Mouse (Mus musculus) forebrain, embryonic 11.5 days (tissue): Measurements from ENCODE around the gene Tnrc6a. TPM values are rescaled to one million over a fixed set of nuclear protein-coding genes. Genes with fewer than 3 reads are reported as not detected.

ENCODE experiments used
- ATAC-seq: fragments of 200-750 bp; cut with Nextera tagmentation; replicated peaks from 2 replicates; pipeline ENCODE4 v1.8.0; 2017; ENCODE audit warnings: moderate TSS enrichment; ENCODE audit not compliant: low FRiP score
- DNase-seq: peaks from one replicate; pipeline ENCODE4 v3.0.0-alpha.2; 2017; ENCODE audit warnings: low spot score
- H3K27ac ChIP-seq: fragments of 300-500 bp; sonication (generic); 2 replicates; pipeline ENCODE4 v1.5.1; 2014; ENCODE audit warnings: low read depth, low read length
- H3K27me3 ChIP-seq: fragments of 300-500 bp; sonication (generic); 2 replicates; pipeline ENCODE4 v1.6.1; 2014; ENCODE audit warnings: mild to moderate bottlenecking, low read length, mixed read lengths; ENCODE audit not compliant: control insufficient read depth, insufficient read depth
- H3K36me3 ChIP-seq: fragments of 300-500 bp; sonication (generic); 2 replicates; pipeline ENCODE4 v1.6.1; 2014; ENCODE audit warnings: mild to moderate bottlenecking, low read length, moderate library complexity, mixed read lengths; ENCODE audit not compliant: control insufficient read depth, insufficient read depth
- H3K4me1 ChIP-seq: fragments of 300-500 bp; sonication (generic); replicated peaks from 2 replicates; pipeline ENCODE4 v1.6.1; 2014; ENCODE audit warnings: low read length, mixed read lengths; ENCODE audit not compliant: control insufficient read depth, insufficient read depth
- H3K4me2 ChIP-seq: fragments of 300-500 bp; sonication (generic); 2 replicates; pipeline ENCODE4 v1.6.1; 2014; ENCODE audit warnings: low read depth, mild to moderate bottlenecking, low read length, moderate library complexity, mixed read lengths; ENCODE audit not compliant: severe bottlenecking
- H3K4me3 ChIP-seq: fragments of 300-500 bp; sonication (generic); 2 replicates; pipeline ENCODE4 v1.5.1; 2014; ENCODE audit warnings: low read depth, low read length
- H3K9ac ChIP-seq: fragments of 300-500 bp; sonication (generic); 2 replicates; pipeline ENCODE4 v1.6.1; 2014; ENCODE audit warnings: low read length
- H3K9me3 ChIP-seq: fragments of 300-500 bp; sonication (generic); 2 replicates; pipeline ENCODE4 v1.6.1; 2016; ENCODE audit warnings: low read length, mixed read lengths; ENCODE audit not compliant: control insufficient read depth
- WGBS: fragments of 180-500 bp; shearing (Covaris S2); extraction: QIAGEN DNeasy Blood & Tissue Kit; methylation state at CpG from one replicate; pipeline ENCODE4 v1.1.7; 2014; 5-methylcytosine and 5-hydroxymethylcytosine counted together
- polyA plus RNA-seq: library from polyadenylated mRNA; unstranded; fragments of >200 nt; fragmentation: Nextera tagmentation; extraction: Ambion mirVana; gene quantifications from 2 replicates; pipeline ENCODE4 v1.2.1, GENCODE M21; 2014

Gene Tnrc6a
- polyA plus RNA-seq, 1 experiment from 2014 or later = 53.9 TPM

DNA sequence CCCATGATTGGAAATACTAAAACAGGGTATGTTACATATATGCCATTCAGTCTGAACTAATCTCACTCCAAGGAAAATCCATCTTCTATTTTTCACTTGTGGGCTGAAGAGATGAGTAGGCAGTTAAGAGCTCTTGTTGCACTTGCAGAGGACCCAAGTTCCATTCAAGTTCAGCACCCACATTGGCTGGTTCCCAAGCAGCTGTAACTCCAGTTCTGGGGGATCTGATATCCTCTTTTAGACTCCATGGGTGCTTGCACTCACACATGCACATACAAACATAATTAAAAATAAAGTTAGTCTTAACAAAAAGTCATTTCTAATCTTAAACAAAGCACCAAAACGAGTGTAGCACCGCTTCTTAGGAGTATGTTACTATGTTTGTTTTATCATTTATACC lies 5.4 kb downstream of the Tnrc6a start:
- Histone ChIP-seq H3K4me1 (peaks cover 1% of the 10 kb centered on the region; the same call in 1 of the 2 replicates), H3K4me2 (no peak overlapping the region), H3K9ac (no peak overlapping the region), H3K36me3 (no peaks in the 10 kb centered on the region; the same call in 1 of the 2 replicates), H3K27ac (no peak overlapping the region), H3K27me3 (no peaks in the 10 kb centered on the region), H3K9me3 (no peaks in the 10 kb centered on the region), H3K4me3 (no peak overlapping the region)
- WGBS = 89% methylated on average over 2 of the region's 2 CpGs
- ATAC-seq (no peak), DNase-seq (no peak)

DNA sequence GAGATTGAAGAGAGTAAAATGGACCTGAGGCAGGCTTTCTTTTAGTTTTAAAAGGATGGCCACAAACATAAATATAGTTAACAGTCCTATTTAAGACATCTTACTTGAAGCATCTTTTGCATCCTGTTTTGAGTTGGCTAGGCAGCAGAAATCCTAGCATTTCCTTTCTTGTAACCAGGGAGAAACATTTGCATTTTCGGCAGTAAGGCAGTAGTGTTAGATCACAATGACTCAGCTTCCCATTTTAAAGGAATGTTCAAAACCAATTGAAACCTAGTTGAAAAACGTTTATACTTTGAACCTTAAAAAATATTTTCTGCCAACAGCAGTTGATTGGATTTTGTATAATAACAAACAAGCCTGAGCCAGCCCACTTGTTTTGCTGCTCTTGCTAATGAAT lies 6.5 kb downstream of the Tnrc6a start:
- no peaks in the 10 kb centered on the region for H3K9me3 ChIP-seq
- no peak for DNase-seq
- H3K4me1 ChIP-seq = peaks cover 1% of the 10 kb centered on the region; the same call in 1 of the 2 replicates
- no peaks in the 10 kb centered on the region for H3K27me3 ChIP-seq
- H3K4me3 ChIP-seq = no peak overlapping the region
- H3K4me2 ChIP-seq = no peak overlapping the region
- H3K36me3 ChIP-seq = no peaks in the 10 kb centered on the region; the same call in 1 of the 2 replicates
- H3K27ac ChIP-seq = no peak overlapping the region
- H3K9ac ChIP-seq = no peak overlapping the region
- WGBS = 55% methylated on average over 2 of the region's 2 CpGs
- no peak for ATAC-seq

DNA sequence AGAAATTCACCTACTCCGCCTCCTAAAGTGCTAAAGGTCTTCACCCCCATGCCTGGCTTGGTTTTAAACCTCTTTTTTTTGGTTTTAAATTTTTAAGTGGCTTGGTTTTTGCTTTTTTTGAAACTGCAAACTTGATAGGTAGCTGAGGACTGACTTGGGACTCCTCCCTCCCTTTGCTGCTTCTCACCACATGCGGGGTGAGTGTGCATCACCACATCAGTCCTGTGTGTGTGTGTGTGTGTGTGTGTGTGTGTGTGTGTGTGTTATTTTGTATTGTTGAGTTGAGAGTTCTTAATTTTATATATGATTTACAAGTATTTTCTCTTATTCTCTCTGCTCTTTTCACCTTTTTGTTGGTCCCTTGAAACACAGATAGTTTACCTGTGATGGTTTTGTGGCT lies 8.7 kb downstream of the Tnrc6a start:
- Histone ChIP-seq H3K27me3 (no peaks in the 10 kb centered on the region), H3K36me3 (no peaks in the 10 kb centered on the region), H3K4me2 (no peak overlapping the region), H3K27ac (no peak overlapping the region), H3K4me1 (peaks cover 1% of the 10 kb centered on the region; the same call in 1 of the 2 replicates), H3K9ac (no peak overlapping the region), H3K4me3 (no peak overlapping the region), H3K9me3 (no peaks in the 10 kb centered on the region)
- DNase-seq (no peak), ATAC-seq (no peak)
- 89% methylated on average over 2 of the region's 2 CpGs for WGBS

DNA sequence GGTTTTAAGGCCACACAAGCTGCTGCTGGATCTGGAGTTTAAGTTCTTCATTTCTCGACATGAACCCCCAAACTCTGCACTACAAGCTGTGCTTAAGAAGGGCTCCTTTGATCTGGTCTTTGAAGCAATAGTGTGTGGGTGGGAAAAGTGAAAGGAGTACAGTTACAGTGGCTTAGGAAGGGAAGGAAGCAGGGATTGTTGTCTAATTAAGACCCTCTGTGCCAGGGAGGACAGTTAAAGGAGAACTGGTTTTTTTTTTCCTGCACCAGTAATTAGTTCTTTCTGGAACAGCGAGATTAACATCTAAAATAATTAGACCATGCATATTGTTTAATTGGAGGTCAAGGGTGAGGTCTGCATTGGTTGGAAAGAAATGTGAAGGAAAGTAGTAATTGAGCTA lies 11.2 kb downstream of the Tnrc6a start:
- Histone ChIP-seq H3K4me1 (peaks cover 1% of the 10 kb centered on the region; the same call in 1 of the 2 replicates), H3K9me3 (no peaks in the 10 kb centered on the region), H3K4me3 (no peak overlapping the region), H3K27me3 (no peaks in the 10 kb centered on the region), H3K36me3 (no peaks in the 10 kb centered on the region; the same call in 1 of the 2 replicates), H3K4me2 (no peak overlapping the region), H3K9ac (no peak overlapping the region), H3K27ac (no peak overlapping the region)
- no peak for DNase-seq
- WGBS = 43% methylated on average over 2 of the region's 2 CpGs
- no peak for ATAC-seq

DNA sequence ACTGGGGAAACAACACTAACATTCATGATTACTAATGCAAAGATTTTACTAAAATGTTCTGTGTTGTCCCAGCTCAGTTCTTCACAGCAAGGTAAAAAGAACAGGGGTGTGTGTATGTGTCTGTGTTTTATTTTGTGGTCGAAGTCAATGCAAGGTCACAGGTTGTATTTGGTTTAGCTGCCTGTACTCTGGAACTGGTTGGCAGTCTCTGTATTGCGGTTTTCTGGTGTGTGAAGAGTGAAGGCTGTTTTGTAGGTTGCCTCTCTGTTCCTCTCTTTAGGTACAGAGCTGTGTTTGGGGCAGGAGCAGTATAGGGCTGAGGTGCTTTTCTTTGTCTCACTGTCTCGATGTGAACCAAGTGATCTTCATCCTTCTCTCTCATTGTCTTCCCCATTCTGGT lies 12.0 kb downstream of the Tnrc6a start:
- no peaks in the 10 kb centered on the region; the same call in 1 of the 2 replicates for H3K36me3 ChIP-seq
- 82% methylated on average over 3 of the region's 3 CpGs for whole genome bisulfite sequencing
- H3K9me3 ChIP-seq = no peaks in the 10 kb centered on the region
- no peaks in the 10 kb centered on the region for H3K27me3 ChIP-seq
- no peak overlapping the region for H3K4me2 ChIP-seq
- H3K4me1 ChIP-seq = peaks cover 1% of the 10 kb centered on the region; the same call in 1 of the 2 replicates
- DNase-seq (no peak), ATAC-seq (no peak)
- H3K9ac ChIP-seq = no peak overlapping the region
- no peak overlapping the region for H3K27ac ChIP-seq
- H3K4me3 ChIP-seq = no peak overlapping the region

DNA sequence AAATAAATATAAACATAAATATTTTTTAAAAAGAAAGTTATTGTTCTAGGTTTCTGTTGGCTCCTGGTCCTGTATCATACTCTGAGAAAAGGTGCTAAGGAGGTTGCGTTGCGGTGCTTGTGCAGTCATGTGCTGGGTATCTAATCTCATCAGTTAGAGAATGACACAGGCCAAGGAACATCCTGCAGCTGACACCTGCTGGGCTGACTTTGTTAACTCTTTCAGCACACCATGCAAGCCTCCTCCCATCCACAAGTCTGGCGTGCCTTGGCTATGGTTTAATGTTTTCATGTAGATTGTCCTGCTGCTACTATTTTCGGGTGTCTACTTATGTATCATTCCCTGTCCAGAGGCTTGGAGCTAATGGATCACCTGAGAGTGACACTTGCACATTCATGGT lies 14.3 kb downstream of the Tnrc6a start:
- Histone ChIP-seq H3K9me3 (no peaks in the 10 kb centered on the region), H3K4me2 (no peak overlapping the region), H3K4me1 (no peaks in the 10 kb centered on the region; the same call in 1 of the 2 replicates), H3K9ac (no peak overlapping the region), H3K27ac (no peak overlapping the region), H3K36me3 (no peaks in the 10 kb centered on the region; the same call in 1 of the 2 replicates), H3K4me3 (no peak overlapping the region), H3K27me3 (no peaks in the 10 kb centered on the region)
- no peak for ATAC-seq
- 91% methylated on average over 4 of the region's 4 CpGs for WGBS
- DNase-seq = no peak

DNA sequence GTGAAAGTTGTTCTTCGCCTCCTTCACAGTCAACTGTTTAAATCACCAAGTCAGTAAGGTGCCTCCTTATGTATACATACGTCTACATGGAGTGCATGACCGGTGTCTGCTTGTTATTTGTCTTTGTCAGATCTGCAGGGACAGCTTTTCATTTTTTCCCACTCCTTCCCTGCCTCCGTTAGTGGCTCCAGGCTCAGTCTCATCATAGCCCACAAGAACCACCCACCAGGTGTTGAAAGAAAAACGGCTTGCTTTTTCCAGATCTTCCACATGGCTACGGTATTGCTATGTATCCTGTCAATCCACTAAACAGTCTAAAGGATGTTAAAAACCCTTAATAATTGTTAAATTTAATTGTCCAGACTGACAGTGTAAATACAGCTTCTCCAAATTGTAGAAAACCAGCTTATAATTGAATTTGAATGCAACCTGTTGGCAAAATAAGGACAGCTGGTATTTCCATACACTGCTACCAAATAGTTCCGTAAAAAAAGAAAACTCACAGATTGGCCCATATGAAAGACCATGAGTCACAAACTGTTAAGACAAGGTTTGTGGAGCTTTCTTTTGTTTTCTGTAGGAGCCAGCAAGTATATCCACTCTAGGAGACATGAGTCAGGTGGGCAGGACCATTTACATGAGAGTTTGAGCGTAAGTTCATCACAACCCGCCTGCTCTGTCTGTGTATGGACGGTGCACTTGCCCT lies 22.6 kb downstream of the Tnrc6a start:
- H3K27me3 ChIP-seq = no peaks in the 10 kb centered on the region
- H3K4me1 ChIP-seq = no peaks in the 10 kb centered on the region
- H3K9ac ChIP-seq = no peak overlapping the region
- no peak for DNase-seq
- no peak overlapping the region for H3K4me3 ChIP-seq
- no peak for ATAC-seq
- no peak overlapping the region for H3K27ac ChIP-seq
- no peaks in the 10 kb centered on the region for H3K9me3 ChIP-seq
- no peak overlapping the region for H3K4me2 ChIP-seq
- H3K36me3 ChIP-seq = no peaks in the 10 kb centered on the region
- 92% methylated on average over 10 of the region's 10 CpGs for WGBS

DNA sequence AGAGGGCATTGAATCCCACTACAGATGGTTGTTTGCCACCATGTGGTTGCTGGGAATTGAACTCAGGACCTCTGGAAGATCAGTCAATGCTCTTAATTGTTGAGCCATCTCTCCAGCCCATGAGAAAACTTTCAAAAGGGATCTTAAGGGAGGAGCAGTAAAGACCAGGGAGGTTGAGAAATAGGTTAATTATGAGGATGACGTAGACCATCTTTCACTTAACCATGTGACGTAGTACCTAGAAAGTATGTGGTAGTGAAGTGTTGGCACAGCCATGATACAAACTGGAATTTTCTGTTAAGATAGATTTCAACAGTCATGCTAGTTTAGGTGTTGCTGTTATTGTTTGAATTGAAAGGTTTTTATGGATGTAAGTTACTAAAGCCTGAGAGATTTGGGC lies 24.1 kb downstream of the Tnrc6a start:
- Histone ChIP-seq H3K27ac (no peak overlapping the region), H3K9me3 (no peaks in the 10 kb centered on the region), H3K9ac (no peak overlapping the region), H3K4me3 (no peak overlapping the region), H3K36me3 (no peaks in the 10 kb centered on the region), H3K4me2 (no peak overlapping the region), H3K27me3 (no peaks in the 10 kb centered on the region), H3K4me1 (no peaks in the 10 kb centered on the region)
- 97% methylated on average over 2 of the region's 2 CpGs for WGBS
- no peak for ATAC-seq
- no peak for DNase-seq

DNA sequence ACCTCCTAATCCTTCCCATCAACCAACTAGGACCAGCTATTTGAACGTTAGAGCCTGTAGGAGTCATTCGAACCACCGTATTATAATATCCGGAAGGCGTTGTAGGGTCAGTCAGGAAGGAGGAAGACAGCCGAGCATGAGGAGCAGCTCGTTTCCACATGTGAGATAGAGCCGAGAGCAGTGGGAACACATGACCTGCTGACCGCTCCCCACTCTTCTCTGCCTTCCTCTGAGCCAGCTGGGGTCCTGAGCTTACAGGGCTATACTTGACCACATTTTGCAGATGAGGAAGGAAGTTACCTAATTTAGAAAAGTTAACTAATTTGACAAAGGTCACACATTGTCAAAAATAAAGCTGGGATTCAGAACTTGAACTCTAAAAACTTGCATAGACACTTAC lies 25.2 kb downstream of the Tnrc6a start:
- no peaks in the 10 kb centered on the region for H3K9me3 ChIP-seq
- no peak overlapping the region for H3K4me2 ChIP-seq
- ATAC-seq = no peak
- no peaks in the 10 kb centered on the region for H3K36me3 ChIP-seq
- no peak overlapping the region for H3K4me3 ChIP-seq
- 93% methylated on average over 9 of the region's 9 CpGs for WGBS
- H3K27ac ChIP-seq = no peak overlapping the region
- no peaks in the 10 kb centered on the region for H3K4me1 ChIP-seq
- H3K9ac ChIP-seq = no peak overlapping the region
- no peaks in the 10 kb centered on the region for H3K27me3 ChIP-seq
- no peak for DNase-seq
